In genomic region chr11:76294078-76294477, GRCm38 (mm10) we compare ENCODE assay signal across 11 mouse cellular contexts. TPM values are rescaled to one million over a fixed set of nuclear protein-coding genes. Genes with fewer than 3 reads are reported as not detected.
A peak's percentile ranks its signal among the peaks of the same experiment; 100 is the strongest.
DNase-seq lines count a peak whose midpoint lies in the region; ATAC-seq and TF ChIP-seq lines count a peak whose summit lies in the region.
"Had no signal": no experiment of that assay in that cellular context is flagged by ENCODE, and none has a peak within 500 bp of the region (broad histone marks: within the 10 kb centered on the region; RNA-seq: fewer than 3 reads in every experiment).

No protein-coding gene starts in this region.

- in situ Hi-C loops in ES-E14 (cut with MboI; ENCODE audit: low sequenced_read_pairs in 2 of 2, unreplicated experiment in 2 of 2), result no loop called here

- no peak for ATAC-seq in forebrain, embryonic 11.5 days (replicated peaks; ENCODE audit: low FRiP score)
- no peak for ATAC-seq in forebrain, postnatal 0 days
- ATAC-seq in kidney, embryonic 16.5 days (ENCODE audit: low FRiP score, low TSS enrichment), result no peak
- ATAC-seq in forebrain, embryonic 14.5 days, result no peak

- peak overlapping the region; percentile 59 for H3K27ac ChIP-seq in forebrain, embryonic 11.5 days (ENCODE audit: low read depth, low read length)
- no peak overlapping the region for H3K27ac ChIP-seq in forebrain, postnatal 0 days (ENCODE audit: low read depth, low read length)
- 0 out of 2 replicates have a peak overlapping the region, but pooled peaks have one; percentile 9 for H3K27ac ChIP-seq in kidney, embryonic 16.5 days (ENCODE audit: low read length)
- peak overlapping the region; percentile 54 for H3K27ac ChIP-seq in ES-E14 (ENCODE audit: insufficient read depth, low read depth, low read length, poor library complexity, severe bottlenecking)
- H3K27ac ChIP-seq in forebrain, embryonic 14.5 days (ENCODE audit: low read depth, low read length), result no peak overlapping the region; the same call in 1 of the 2 replicates

- no peak overlapping the region for H3K4me2 ChIP-seq in forebrain, embryonic 11.5 days (ENCODE audit: low read depth, low read length, severe bottlenecking)
- no peak overlapping the region for H3K4me2 ChIP-seq in forebrain, postnatal 0 days (ENCODE audit: low read depth)
- H3K4me2 ChIP-seq in kidney, embryonic 16.5 days (replicated peaks; ENCODE audit: low read depth, low read length), result no peak overlapping the region
- H3K4me2 ChIP-seq in forebrain, embryonic 14.5 days (ENCODE audit: low read length), result no peak overlapping the region

- no peak overlapping the region for H3K4me3 ChIP-seq in forebrain, embryonic 11.5 days (ENCODE audit: low read depth, low read length)
- H3K4me3 ChIP-seq in forebrain, postnatal 0 days (ENCODE audit: low read depth, low read length), result no peak overlapping the region
- no peak overlapping the region for H3K4me3 ChIP-seq in kidney, embryonic 16.5 days (ENCODE audit: low read length)
- H3K4me3 ChIP-seq in ES-E14 (ENCODE audit: insufficient read depth in 1 of 2, low read depth in 1 of 2, low read length in 2 of 2, poor library complexity in 1 of 2, severe bottlenecking in 1 of 2), result no peak overlapping the region
- no peak overlapping the region for H3K4me3 ChIP-seq in forebrain, embryonic 14.5 days (ENCODE audit: low read depth, low read length)

- H3K9me3 ChIP-seq in forebrain, embryonic 11.5 days (ENCODE audit: control insufficient read depth, low read length), result no peaks in the 10 kb centered on the region
- no peaks in the 10 kb centered on the region for H3K9me3 ChIP-seq in forebrain, postnatal 0 days (ENCODE audit: low read length)
- H3K9me3 ChIP-seq in kidney, embryonic 16.5 days (ENCODE audit: low read length), result no peaks in the 10 kb centered on the region
- no peaks in the 10 kb centered on the region for H3K9me3 ChIP-seq in ES-E14 (ENCODE audit: control insufficient read depth, insufficient read depth, low read depth, low read length)
- no peaks in the 10 kb centered on the region for H3K9me3 ChIP-seq in forebrain, embryonic 14.5 days (replicated peaks; ENCODE audit: control insufficient read depth, low read length)
- H3K9me3 ChIP-seq: G1E had no signal

- no peak for DNase-seq in forebrain, embryonic 11.5 days (ENCODE audit: low spot score)
- DNase-seq in forebrain, postnatal 0 days, result no peak
- no peak for DNase-seq in kidney, postnatal 10 days
- no peak for DNase-seq in ES-E14 (ENCODE audit: low read depth, low spot score)
- peak; percentile 42 for DNase-seq in forebrain, embryonic 14.5 days (ENCODE audit: low spot score)
- DNase-seq in testis, postnatal 10 days (ENCODE audit: low spot score), result no peak
- no peak for DNase-seq in layer of hippocampus, adult 11-12 months (ENCODE audit: low spot score)
- DNase-seq: heart, postnatal 4 days; lung, adult 18-20 months had no signal

- no peak for TF ChIP-seq CTCF in forebrain, postnatal 0 days (IDR thresholded peaks at IDR 0.05; ENCODE audit: low read depth)

- 18% methylated on average over 5 of the region's 5 CpGs for WGBS in forebrain, embryonic 11.5 days
- WGBS in forebrain, postnatal 0 days, result 28% methylated on average over 5 of the region's 5 CpGs
- WGBS in kidney, embryonic 16.5 days, result 58% methylated on average over 5 of the region's 5 CpGs
- 19% methylated on average over 5 of the region's 5 CpGs for WGBS in forebrain, embryonic 14.5 days

- H3K4me1 ChIP-seq in forebrain, embryonic 11.5 days (replicated peaks; ENCODE audit: control insufficient read depth, insufficient read depth, low read length), result peaks cover 35% of the 10 kb centered on the region
- peaks cover 9% of the 10 kb centered on the region; the same call in 1 of the 2 replicates for H3K4me1 ChIP-seq in forebrain, postnatal 0 days (ENCODE audit: insufficient read depth)
- H3K4me1 ChIP-seq in kidney, embryonic 16.5 days (ENCODE audit: insufficient read depth, low read length), result peaks cover 59% of the 10 kb centered on the region
- peaks cover 9 to 40% of the 10 kb centered on the region in 2 experiments for H3K4me1 ChIP-seq in ES-E14 (ENCODE audit: control insufficient read depth in 2 of 2, insufficient read depth in 2 of 2, low read length in 2 of 2, poor library complexity in 1 of 2)
- peaks cover 30% of the 10 kb centered on the region for H3K4me1 ChIP-seq in forebrain, embryonic 14.5 days (ENCODE audit: control insufficient read depth, insufficient read depth, low read length)

- no peaks in the 10 kb centered on the region for H3K27me3 ChIP-seq in forebrain, embryonic 11.5 days (ENCODE audit: control insufficient read depth, insufficient read depth, low read length)
- H3K27me3 ChIP-seq in forebrain, postnatal 0 days (ENCODE audit: insufficient read depth, low read length), result peaks cover 5% of the 10 kb centered on the region; the same call in 1 of the 2 replicates
- H3K27me3 ChIP-seq in kidney, embryonic 16.5 days (ENCODE audit: insufficient read depth, low read length), result no peaks in the 10 kb centered on the region
- no peaks in the 10 kb centered on the region for H3K27me3 ChIP-seq in forebrain, embryonic 14.5 days (replicated peaks; ENCODE audit: control insufficient read depth, insufficient read depth, low read length)

- no peak overlapping the region for H3K9ac ChIP-seq in forebrain, embryonic 11.5 days (ENCODE audit: low read length)
- no peak overlapping the region for H3K9ac ChIP-seq in forebrain, postnatal 0 days
- no peak overlapping the region for H3K9ac ChIP-seq in kidney, embryonic 16.5 days (replicated peaks; ENCODE audit: low read length)
- no peak overlapping the region for H3K9ac ChIP-seq in ES-E14 (ENCODE audit: insufficient read depth, low read depth, low read length, poor library complexity, severe bottlenecking)
- no peak overlapping the region for H3K9ac ChIP-seq in forebrain, embryonic 14.5 days (ENCODE audit: low read length)

- no peaks in the 10 kb centered on the region for H3K36me3 ChIP-seq in forebrain, embryonic 11.5 days (ENCODE audit: control insufficient read depth, insufficient read depth, low read length)
- H3K36me3 ChIP-seq in forebrain, postnatal 0 days (ENCODE audit: insufficient read depth), result no peaks in the 10 kb centered on the region
- no peaks in the 10 kb centered on the region for H3K36me3 ChIP-seq in kidney, embryonic 16.5 days (ENCODE audit: insufficient read depth, low read length)
- no peaks in the 10 kb centered on the region for H3K36me3 ChIP-seq in ES-E14 (ENCODE audit: control insufficient read depth, insufficient read depth, low read length, poor library complexity, severe bottlenecking)
- no peaks in the 10 kb centered on the region for H3K36me3 ChIP-seq in forebrain, embryonic 14.5 days (ENCODE audit: control insufficient read depth, insufficient read depth, low read length)
- H3K36me3 ChIP-seq: G1E had no signal

TF ChIP-seq in ES-E14, 5 proteins besides CTCF, POLR2A, EP300 and RAD21:
- TF ChIP-seq MAFK (IDR thresholded peaks at IDR 0.05; ENCODE audit: insufficient read depth, low read depth, low read length) (no peak), ZC3H11A (IDR thresholded peaks at IDR 0.05; ENCODE audit: borderline replicate concordance, low read depth, low read length) (no peak), HCFC1 (IDR thresholded peaks at IDR 0.05; ENCODE audit: borderline replicate concordance, insufficient read depth, low read length) (no peak), ZNF384 (IDR thresholded peaks at IDR 0.05; ENCODE audit: low read depth, low read length) (no peak), CHD2 (IDR thresholded peaks at IDR 0.05; ENCODE audit: low read depth, low read length) (no peak)

RNA-seq across cellular contexts. Expression of gene Glod4, which starts 50.6 kb away (rescaled TPM):
- polyA plus RNA-seq in forebrain, embryonic 11.5 days (2014; fragmentation: Nextera tagmentation; extraction: Ambion mirVana), result 122 and 125 TPM in 2 replicates
- total RNA-seq in forebrain, postnatal 0 days (2014; rRNA removed), result 79.7 and 90.6 TPM in 2 replicates
- 110 and 126 TPM in 2 replicates for polyA plus RNA-seq in forebrain, postnatal 0 days (2015; fragmentation: Nextera tagmentation; extraction: Ambion mirVana)
- 136 and 142 TPM in 2 replicates for polyA plus RNA-seq in kidney, embryonic 16.5 days (2015; fragmentation: Nextera tagmentation; extraction: Ambion mirVana)
- total RNA-seq in ES-E14 (2012; rRNA removed), result 62.8 and 65.5 TPM in 2 replicates
- 137 and 144 TPM in 2 replicates for polyA plus RNA-seq in forebrain, embryonic 14.5 days (2014; fragmentation: Nextera tagmentation; extraction: Ambion mirVana)

RNA-seq across cellular contexts. Expression of gene Mrm3, which starts 50.6 kb away (rescaled TPM):
- polyA plus RNA-seq in forebrain, embryonic 11.5 days (2014; fragmentation: Nextera tagmentation; extraction: Ambion mirVana), result 18.6 and 20.7 TPM in 2 replicates
- total RNA-seq in forebrain, postnatal 0 days (2014; rRNA removed), result 15.1 and 18.2 TPM in 2 replicates
- 20.8 and 22.2 TPM in 2 replicates for polyA plus RNA-seq in forebrain, postnatal 0 days (2015; fragmentation: Nextera tagmentation; extraction: Ambion mirVana)
- polyA plus RNA-seq in kidney, embryonic 16.5 days (2015; fragmentation: Nextera tagmentation; extraction: Ambion mirVana), result 28.7 and 29.1 TPM in 2 replicates
- 16.0 and 20.2 TPM in 2 replicates for total RNA-seq in ES-E14 (2012; rRNA removed)
- 21.6 and 23.8 TPM in 2 replicates for polyA plus RNA-seq in forebrain, embryonic 14.5 days (2014; fragmentation: Nextera tagmentation; extraction: Ambion mirVana)

Comparison
In these comparisons a context has a peak if more than half of its experiments do, and no peak if none do; other contexts are left out.
1. H3K27ac ChIP-seq: peak in forebrain, embryonic 11.5 days (single experiment), kidney, embryonic 16.5 days (single experiment) and ES-E14 (single experiment); none in forebrain, postnatal 0 days (single experiment) and forebrain, embryonic 14.5 days (single experiment).